Comparison of ENCODE assay signal across 27 mouse cellular contexts in genomic region chr5:138951305-138951704, GRCm38 (mm10). TPM values are rescaled to one million over a fixed set of nuclear protein-coding genes. Genes with fewer than 3 reads are reported as not detected.
DNase-seq lines count a peak whose midpoint lies in the region; TF ChIP-seq lines count a peak whose summit lies in the region.
"Had no signal": no experiment of that assay in that cellular context is flagged by ENCODE, and none has a peak within 500 bp of the region (broad histone marks: within the 10 kb centered on the region; RNA-seq: fewer than 3 reads in every experiment).

No protein-coding gene starts in this region.

- peaks cover 66% of the 10 kb centered on the region for H3K4me1 ChIP-seq in heart, embryonic 10.5 days
- peaks cover 2% of the 10 kb centered on the region for H3K4me1 ChIP-seq in heart, adult 2 months (ENCODE audit: control insufficient read depth, insufficient read depth, low read length)

- H3K4me3 ChIP-seq in heart, embryonic 10.5 days = no peak overlapping the region
- H3K4me3 ChIP-seq in heart, adult 2 months = no peak overlapping the region
- H3K4me3 ChIP-seq: embryonic facial prominence, embryonic 12.5 days; embryonic facial prominence, embryonic 15.5 days; heart, embryonic 12.5 days; heart, embryonic 15.5 days; hindbrain, embryonic 10.5 days; hindbrain, embryonic 13.5 days; intestine, embryonic 15.5 days had no signal

- TF ChIP-seq CTCF in heart, adult 2 months (IDR thresholded peaks at IDR 0.05) = no peak

- H3K9ac ChIP-seq in heart, adult 2 months (ENCODE audit: low read depth, low read length) = no peak overlapping the region
- H3K9ac ChIP-seq: embryonic facial prominence, embryonic 12.5 days; embryonic facial prominence, embryonic 15.5 days; forebrain, postnatal 0 days; heart, embryonic 12.5 days; heart, embryonic 15.5 days; hindbrain, embryonic 13.5 days; intestine, embryonic 15.5 days had no signal

- WGBS in heart, embryonic 10.5 days = 88% methylated on average over 2 of the region's 2 CpGs
- WGBS in heart, adult 2 months = 95% methylated on average over 2 of the region's 2 CpGs

- H3K36me3 ChIP-seq in heart, embryonic 10.5 days = no peaks in the 10 kb centered on the region
- H3K36me3 ChIP-seq in heart, adult 2 months (ENCODE audit: control insufficient read depth, insufficient read depth, low read length) = no peaks in the 10 kb centered on the region
- H3K36me3 ChIP-seq: embryonic facial prominence, embryonic 12.5 days; embryonic facial prominence, embryonic 15.5 days; G1E; heart, embryonic 12.5 days; heart, embryonic 15.5 days; hindbrain, embryonic 10.5 days; hindbrain, embryonic 13.5 days; intestine, embryonic 15.5 days had no signal

- no peak for TF ChIP-seq POLR2A in heart, adult 2 months (IDR thresholded peaks at IDR 0.05; ENCODE audit: insufficient read depth, low read depth, low read length)

- no peaks in the 10 kb centered on the region for H3K79me2 ChIP-seq in heart, adult 2 months (replicated peaks; ENCODE audit: control insufficient read depth, insufficient read depth, low read length)

- H3K9me3 ChIP-seq in heart, embryonic 10.5 days = no peaks in the 10 kb centered on the region
- H3K9me3 ChIP-seq: embryonic facial prominence, embryonic 12.5 days; embryonic facial prominence, embryonic 15.5 days; G1E; heart, embryonic 12.5 days; heart, embryonic 15.5 days; hindbrain, embryonic 10.5 days; hindbrain, embryonic 13.5 days; intestine, embryonic 15.5 days had no signal

- H3K27ac ChIP-seq in heart, embryonic 10.5 days = 0 out of 2 replicates have a peak overlapping the region, but pooled peaks have one; percentile 7
- no peak overlapping the region for H3K27ac ChIP-seq in heart, adult 2 months
- H3K27ac ChIP-seq: embryonic facial prominence, embryonic 12.5 days; embryonic facial prominence, embryonic 15.5 days; heart, embryonic 15.5 days; hindbrain, embryonic 10.5 days; hindbrain, embryonic 13.5 days; intestine, embryonic 15.5 days had no signal

- intact Hi-C loops in heart, adult 2 months (cut with DNase I) = no loop called here
- intact Hi-C loops in gastrocnemius, postnatal 14 days (cut with DNase I; ENCODE audit: low total_unique reads) = no loop called here

- no peak for DNase-seq in heart, embryonic 10.5 days (ENCODE audit: low spot score)
- no peak for DNase-seq in heart, adult 2 months
- DNase-seq in gastrocnemius, postnatal 14 days = peak; percentile 66
- peak; percentile 85 for DNase-seq in skeletal muscle tissue, adult 2 months (ENCODE audit: low read depth, low spot score)
- no peak for DNase-seq in frontal cortex, postnatal 36 days (ENCODE audit: low spot score in 2 of 2)
- no peak for DNase-seq in layer of hippocampus, adult 11-12 months (ENCODE audit: low spot score)
- DNase-seq: adrenal gland, postnatal 14 days; B cell, adult 2 months; cerebellum, adult 11 months; cerebellum, adult 2 months; cerebellum, adult 9-11 months; cerebellum, postnatal 25 days; forebrain, postnatal 0 days; heart, postnatal 10 days; heart, postnatal 36 days; kidney, adult 11 months had no signal

- peaks cover 6% of the 10 kb centered on the region; the same call in 1 of the 2 replicates for H3K27me3 ChIP-seq in heart, embryonic 10.5 days (ENCODE audit: insufficient read depth, poor library complexity, severe bottlenecking)
- H3K27me3 ChIP-seq in heart, adult 2 months (ENCODE audit: control insufficient read depth, insufficient read depth, low read length) = no peaks in the 10 kb centered on the region
- H3K27me3 ChIP-seq: CH12.LX; embryonic facial prominence, embryonic 12.5 days; heart, embryonic 12.5 days; heart, embryonic 15.5 days; intestine, embryonic 15.5 days; Patski had no signal

- TF ChIP-seq EP300 in heart, adult 2 months (IDR thresholded peaks at IDR 0.05; ENCODE audit: insufficient read depth, low read depth, low read length) = no peak

RNA-seq across cellular contexts. Expression of gene Pdgfa, which starts 45.9 kb away (rescaled TPM):
- polyA plus RNA-seq in heart, embryonic 10.5 days (2016; fragmentation: Nextera tagmentation; extraction: Ambion mirVana) = 22.5 and 23.6 TPM in 2 replicates
- total RNA-seq in heart, adult 2 months (2021) = 10 to 100 TPM; 19.6 to 20.7 TPM
- 13.2 and 14.2 TPM in 2 replicates for polyA plus RNA-seq in heart, adult 2 months (2012; rRNA removed)
- total RNA-seq in gastrocnemius, postnatal 14 days (2021) = 10 to 100 TPM; 15.8 to 22.3 TPM
- total RNA-seq: G1E; granulocyte monocyte progenitor cell, adult 5-6 weeks had no signal
- polyA plus RNA-seq: G1E had no signal

Comparison
In these comparisons a context has a peak if more than half of its experiments do, and no peak if none do; other contexts are left out.
1. DNase-seq: peak in gastrocnemius, postnatal 14 days (single experiment) and skeletal muscle tissue, adult 2 months (single experiment); none in heart, embryonic 10.5 days (single experiment), heart, adult 2 months (0 of 2), frontal cortex, postnatal 36 days (0 of 2) and layer of hippocampus, adult 11-12 months (single experiment).